Mouse (Mus musculus): ENCODE data around the gene Cldn14.

- TF ChIP-seq CTCF (IDR thresholded peaks at IDR 0.05; ENCODE audit: extremely low read depth, insufficient read length, insufficient replicate concordance, low read depth, low read length) (no peak), POLR2A (IDR thresholded peaks at IDR 0.05; ENCODE audit: low read depth, low read length) (no peak)
Observed at GRCm38 (mm10) chr16:93956986-93957385, 51.7 kb downstream of the Cldn14 start.

All from small intestine, adult 2 months (tissue).